Mouse (Mus musculus): ENCODE results near the gene Atp8b4. TPM values are rescaled to one million over a fixed set of nuclear protein-coding genes. Genes with fewer than 3 reads are reported as not detected.

Atp8b4 gene
- total RNA-seq, 2 experiments from 2014 or later = 0.09 TPM; not detected in 1

DNA sequence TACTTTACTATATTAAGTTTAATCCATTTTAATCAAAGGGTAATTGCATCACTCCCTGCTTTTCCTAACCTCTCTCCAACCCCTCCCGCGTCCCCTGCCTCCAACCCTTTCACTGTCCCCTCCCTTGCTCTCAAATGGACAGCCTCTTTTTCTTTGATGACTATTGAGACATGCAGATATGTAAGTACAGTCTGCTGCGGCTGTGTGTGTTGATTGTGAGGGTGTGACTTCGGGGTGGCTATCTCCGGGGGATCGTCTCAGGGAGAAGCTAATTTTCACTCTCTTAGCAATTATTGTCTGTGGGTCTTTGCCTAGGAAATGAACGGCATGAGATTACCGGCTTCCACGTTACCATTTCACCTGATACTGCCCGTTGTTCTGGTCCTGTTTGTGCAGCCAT, 21.0 kb upstream of the Atp8b4 start:
- no peak for DNase-seq (ENCODE audit: extremely low spot score in 1 of 2, low spot score in 2 of 2)
- TF ChIP-seq CTCF (IDR thresholded peaks at IDR 0.05) = no peak
- intact Hi-C loops (cut with DNase I) = loop anchor here (2.0 to 5.0 kb wide), 3 partner anchors 514 to 861 kb away; no protein-coding TSS in a partner anchor
- Histone ChIP-seq H3K4me3 (no peak overlapping the region), H3K27ac (no peak overlapping the region)

DNA sequence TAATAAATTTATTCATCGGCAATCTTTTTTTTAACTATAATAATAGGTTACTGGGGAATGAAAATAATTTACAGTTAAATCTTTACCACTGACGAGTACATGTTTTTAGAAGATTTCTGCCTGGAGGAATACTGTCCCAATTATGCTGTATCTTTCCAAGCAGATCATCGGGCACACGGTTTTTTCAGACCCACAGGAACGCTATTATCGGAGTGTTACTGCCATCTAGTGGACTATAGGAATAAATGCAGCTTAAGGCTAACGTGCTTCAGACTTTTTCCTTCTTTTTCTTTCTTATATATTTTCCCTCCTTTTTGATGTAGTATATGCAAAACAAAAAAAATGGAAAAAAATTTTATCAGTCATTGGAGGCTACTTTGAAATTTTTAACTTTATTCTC, 20.4 kb upstream of the Atp8b4 start:
- TF ChIP-seq CTCF (IDR thresholded peaks at IDR 0.05) = peak; percentile 84
- DNase-seq (ENCODE audit: extremely low spot score in 1 of 2, low spot score in 2 of 2) = no peak
- no peak overlapping the region for H3K4me3 ChIP-seq
- H3K27ac ChIP-seq = no peak overlapping the region
- intact Hi-C loops (cut with DNase I) = loop anchor here (2.0 to 5.0 kb wide), 3 partner anchors 514 to 860 kb away; no protein-coding TSS in a partner anchor

DNA sequence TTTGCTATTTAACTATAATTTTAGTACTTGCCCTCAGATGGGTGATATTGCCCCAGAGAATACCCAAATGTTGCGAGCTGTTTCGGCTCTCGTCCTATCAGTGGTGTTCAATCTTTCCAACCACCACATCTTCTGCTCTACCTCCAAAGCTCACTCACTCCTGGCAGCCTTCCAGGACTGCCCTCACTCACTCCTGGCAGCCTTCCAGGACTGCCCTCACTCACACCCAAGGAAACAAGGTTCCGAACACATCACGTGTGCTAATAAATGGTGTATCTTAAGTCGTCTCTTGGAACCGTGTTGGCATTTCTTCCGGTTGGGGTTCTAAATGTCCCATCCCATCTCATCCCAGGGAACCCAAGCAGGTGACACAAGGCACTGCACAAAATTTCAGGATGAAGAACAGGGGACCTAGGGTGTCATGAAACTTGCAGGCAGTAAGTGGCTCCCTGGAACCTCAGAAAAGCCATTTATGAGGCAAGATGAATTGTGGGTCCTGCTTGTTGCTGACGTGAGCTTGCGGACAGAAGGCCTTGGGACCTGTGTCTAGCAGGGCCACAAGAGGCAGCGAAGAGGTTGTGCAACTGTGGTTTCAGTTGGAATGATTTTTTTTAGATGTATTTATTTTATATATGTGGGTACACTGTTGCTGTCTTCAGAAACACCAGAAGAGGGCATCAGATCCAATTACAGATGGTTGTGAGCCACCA, 19.6 kb upstream of the Atp8b4 start:
- Histone ChIP-seq H3K4me3 (no peak overlapping the region), H3K27ac (no peak overlapping the region)
- no peak; the same call in 1 of the 2 replicates for TF ChIP-seq CTCF (IDR thresholded peaks at IDR 0.05)
- intact Hi-C loops (cut with DNase I) = loop anchor here (2.0 to 5.0 kb wide), 3 partner anchors 513 to 859 kb away; no protein-coding TSS in a partner anchor
- no peak for DNase-seq (ENCODE audit: extremely low spot score in 1 of 2, low spot score in 2 of 2)

DNA sequence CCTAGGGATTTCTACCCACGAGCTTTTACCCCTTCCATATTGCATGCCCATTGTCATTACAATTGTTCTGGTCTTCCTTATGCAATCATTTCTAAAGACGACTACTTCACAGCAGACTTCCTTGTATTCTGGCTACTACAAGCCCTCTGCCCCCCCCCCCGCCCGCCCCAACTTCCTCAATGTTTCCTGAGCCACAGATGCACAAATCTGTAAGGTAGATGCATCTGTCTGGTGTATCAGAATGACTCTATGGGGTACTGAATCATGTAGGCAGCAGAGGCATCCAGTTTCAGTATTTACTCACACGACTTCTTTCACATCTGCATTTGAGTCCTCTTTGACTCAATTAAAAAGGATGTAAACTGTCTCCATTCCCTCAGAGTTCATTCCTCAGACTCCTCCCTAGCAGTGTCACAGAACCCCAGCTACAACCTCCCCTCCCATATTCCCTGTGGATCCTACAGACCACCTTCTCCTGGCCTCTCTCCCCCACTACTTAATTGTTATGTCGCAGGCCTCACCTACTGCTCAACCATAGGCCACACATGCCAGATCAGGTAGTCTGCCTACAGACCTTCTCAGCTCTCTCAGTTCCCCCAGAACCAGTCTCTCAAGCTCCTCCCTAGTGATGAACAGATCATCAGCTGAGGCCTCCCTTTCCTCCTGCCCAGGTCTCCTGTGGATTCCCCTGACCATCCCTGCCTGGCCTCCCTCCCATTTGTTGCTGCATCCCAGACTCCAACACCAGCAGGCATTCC, 14.8 kb upstream of the Atp8b4 start:
- no peak overlapping the region for H3K27ac ChIP-seq
- no peak overlapping the region for H3K4me3 ChIP-seq
- no peak for DNase-seq (ENCODE audit: extremely low spot score in 1 of 2, low spot score in 2 of 2)
- intact Hi-C loops (cut with DNase I) = no loop called here
- no peak for TF ChIP-seq CTCF (IDR thresholded peaks at IDR 0.05)

DNA sequence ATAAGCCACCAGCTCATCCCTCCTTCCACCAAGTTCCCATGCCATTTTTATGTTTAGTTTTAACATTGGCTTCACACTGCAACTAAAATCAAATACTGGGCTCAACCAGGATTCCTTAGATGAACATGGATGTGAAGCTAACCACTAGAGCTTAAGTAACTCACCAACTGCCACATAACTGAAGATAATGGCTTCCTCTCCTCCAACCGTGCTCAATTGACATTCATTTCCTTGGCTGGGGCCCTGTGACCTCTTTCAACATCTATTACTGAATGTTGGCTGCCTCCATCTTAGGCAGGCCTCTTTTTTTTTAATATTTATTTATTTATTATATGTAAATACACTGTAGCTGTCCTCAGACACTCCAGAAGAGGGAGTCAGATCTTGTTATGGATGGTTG, 7.8 kb upstream of the Atp8b4 start:
- Histone ChIP-seq H3K4me3 (no peak overlapping the region), H3K27ac (no peak overlapping the region)
- intact Hi-C loops (cut with DNase I) = no loop called here
- no peak for TF ChIP-seq CTCF (IDR thresholded peaks at IDR 0.05)
- no peak for DNase-seq (ENCODE audit: extremely low spot score in 1 of 2, low spot score in 2 of 2)

DNA sequence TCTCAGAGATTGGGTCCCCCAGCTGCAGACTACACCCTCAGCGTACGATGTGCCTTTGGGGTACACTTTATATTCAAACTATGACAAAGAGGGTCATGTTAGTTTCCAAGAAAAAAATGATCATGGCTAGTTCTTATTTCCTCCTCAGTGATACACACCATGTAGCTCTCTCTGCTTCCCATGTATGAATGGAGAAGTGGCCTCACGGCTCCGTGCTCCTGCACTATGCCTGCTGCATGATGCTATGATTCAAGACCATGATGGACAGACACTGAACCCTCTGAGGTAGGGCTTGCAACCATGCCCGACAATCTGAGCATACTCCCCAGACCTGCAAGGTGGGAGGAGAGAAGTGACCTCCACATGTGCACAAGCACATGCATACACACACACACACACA, 7.0 kb upstream of the Atp8b4 start:
- Histone ChIP-seq H3K4me3 (no peak overlapping the region), H3K27ac (no peak overlapping the region)
- TF ChIP-seq CTCF (IDR thresholded peaks at IDR 0.05) = no peak
- intact Hi-C loops (cut with DNase I) = no loop called here
- DNase-seq (ENCODE audit: extremely low spot score in 1 of 2, low spot score in 2 of 2) = no peak

DNA sequence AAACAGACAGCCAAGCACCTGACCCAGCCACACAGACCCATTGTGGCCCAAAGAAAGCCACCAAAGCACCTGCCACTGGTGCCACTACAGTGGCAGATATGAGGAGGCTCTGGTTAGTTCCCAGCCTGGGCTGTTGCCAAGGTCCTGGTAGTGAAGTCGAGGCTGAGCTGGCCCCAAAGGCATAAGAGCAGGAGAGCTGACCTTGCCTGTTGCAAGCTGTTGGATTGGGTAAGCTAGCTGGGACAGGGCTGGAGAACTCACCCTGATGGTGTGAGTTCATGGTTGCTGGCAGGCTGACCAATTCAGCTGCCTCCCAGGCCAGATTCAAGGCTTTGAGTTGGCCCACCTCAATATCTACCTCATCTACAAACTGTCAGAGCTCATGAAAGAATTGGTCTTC, 4.7 kb upstream of the Atp8b4 start:
- H3K4me3 ChIP-seq = no peak overlapping the region
- intact Hi-C loops (cut with DNase I) = no loop called here
- no peak overlapping the region for H3K27ac ChIP-seq
- DNase-seq (ENCODE audit: extremely low spot score in 1 of 2, low spot score in 2 of 2) = no peak
- no peak for TF ChIP-seq CTCF (IDR thresholded peaks at IDR 0.05)

DNA sequence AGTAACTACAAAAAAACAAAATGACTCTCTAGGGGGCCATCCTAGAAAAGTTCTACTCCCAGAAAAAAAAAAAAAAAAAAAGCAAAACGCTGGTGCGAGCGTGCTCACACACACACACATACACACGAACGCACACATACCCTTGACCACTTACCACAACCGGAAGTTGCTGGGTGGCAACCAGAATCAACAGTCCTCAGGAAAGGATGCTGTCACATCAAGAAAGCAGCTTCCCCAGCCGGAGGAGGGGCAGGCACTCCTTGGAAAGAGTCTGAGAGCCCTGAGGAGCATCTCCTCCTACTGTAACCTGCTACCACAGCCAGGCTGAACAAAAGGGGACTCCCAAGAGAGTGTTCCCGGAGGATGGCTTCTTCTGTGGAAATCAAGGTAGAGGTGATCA, 744 bp downstream of the Atp8b4 start:
- intact Hi-C loops (cut with DNase I) = no loop called here
- DNase-seq (ENCODE audit: extremely low spot score in 1 of 2, low spot score in 2 of 2) = no peak
- TF ChIP-seq CTCF (IDR thresholded peaks at IDR 0.05) = no peak
- Histone ChIP-seq H3K4me3 (no peak overlapping the region), H3K27ac (no peak overlapping the region)

DNA sequence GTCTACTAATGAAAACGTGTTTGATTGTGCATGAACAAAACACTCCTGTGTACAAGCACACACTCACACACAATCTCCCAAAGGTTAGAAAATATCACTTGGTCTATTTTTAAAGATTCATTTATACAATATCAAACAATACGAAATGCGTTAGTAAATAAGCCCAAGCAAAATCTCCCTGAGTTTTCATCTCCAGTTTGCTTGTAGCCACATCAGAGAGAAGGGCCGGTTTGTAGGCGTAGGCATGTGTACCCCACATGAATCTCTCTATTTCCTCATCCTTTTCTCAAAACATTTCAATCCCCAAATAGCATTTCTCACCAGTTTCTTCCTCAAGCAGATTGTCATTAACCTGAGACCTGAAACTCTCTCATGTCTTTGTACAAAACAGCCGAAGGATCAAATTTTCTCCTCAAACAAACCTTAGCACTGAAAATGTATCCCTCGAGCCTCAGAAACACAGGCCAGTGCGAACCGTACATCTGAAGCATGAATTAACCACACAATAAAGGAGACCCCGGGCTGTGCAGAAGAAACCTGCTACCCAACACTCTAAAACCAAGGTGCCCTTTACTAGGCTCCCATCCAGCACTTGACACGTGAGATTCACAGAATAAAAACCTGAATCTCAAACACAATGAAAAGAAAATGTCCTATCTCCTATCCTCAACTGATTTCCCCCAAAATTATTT, 1.6 kb downstream of the Atp8b4 start:
- DNase-seq (ENCODE audit: extremely low spot score in 1 of 2, low spot score in 2 of 2) = no peak
- Histone ChIP-seq H3K4me3 (no peak overlapping the region), H3K27ac (no peak overlapping the region)
- intact Hi-C loops (cut with DNase I) = no loop called here
- TF ChIP-seq CTCF (IDR thresholded peaks at IDR 0.05) = no peak

DNA sequence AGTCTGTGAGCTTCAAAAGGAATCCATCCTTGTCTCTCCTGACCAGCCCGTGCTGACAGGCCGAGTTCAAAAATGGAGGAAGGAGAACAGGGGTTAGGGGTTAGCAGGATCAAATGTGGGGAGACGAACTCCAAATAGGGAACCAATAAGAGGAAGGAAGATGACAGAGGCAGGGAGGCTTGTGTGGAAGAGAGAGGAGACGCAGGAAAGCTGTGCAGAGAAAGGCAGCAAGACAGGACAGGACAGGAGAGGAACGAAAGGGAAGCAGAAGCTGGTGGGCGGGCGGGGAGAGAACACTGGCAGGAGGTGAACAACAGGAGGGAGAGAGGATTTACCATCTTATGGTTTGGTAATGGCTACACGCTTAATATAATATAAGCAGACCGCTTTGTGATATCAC, 3.6 kb downstream of the Atp8b4 start:
- no peak overlapping the region for H3K4me3 ChIP-seq
- TF ChIP-seq CTCF (IDR thresholded peaks at IDR 0.05) = no peak
- H3K27ac ChIP-seq = no peak overlapping the region
- no peak for DNase-seq (ENCODE audit: extremely low spot score in 1 of 2, low spot score in 2 of 2)
- intact Hi-C loops (cut with DNase I) = no loop called here

DNA sequence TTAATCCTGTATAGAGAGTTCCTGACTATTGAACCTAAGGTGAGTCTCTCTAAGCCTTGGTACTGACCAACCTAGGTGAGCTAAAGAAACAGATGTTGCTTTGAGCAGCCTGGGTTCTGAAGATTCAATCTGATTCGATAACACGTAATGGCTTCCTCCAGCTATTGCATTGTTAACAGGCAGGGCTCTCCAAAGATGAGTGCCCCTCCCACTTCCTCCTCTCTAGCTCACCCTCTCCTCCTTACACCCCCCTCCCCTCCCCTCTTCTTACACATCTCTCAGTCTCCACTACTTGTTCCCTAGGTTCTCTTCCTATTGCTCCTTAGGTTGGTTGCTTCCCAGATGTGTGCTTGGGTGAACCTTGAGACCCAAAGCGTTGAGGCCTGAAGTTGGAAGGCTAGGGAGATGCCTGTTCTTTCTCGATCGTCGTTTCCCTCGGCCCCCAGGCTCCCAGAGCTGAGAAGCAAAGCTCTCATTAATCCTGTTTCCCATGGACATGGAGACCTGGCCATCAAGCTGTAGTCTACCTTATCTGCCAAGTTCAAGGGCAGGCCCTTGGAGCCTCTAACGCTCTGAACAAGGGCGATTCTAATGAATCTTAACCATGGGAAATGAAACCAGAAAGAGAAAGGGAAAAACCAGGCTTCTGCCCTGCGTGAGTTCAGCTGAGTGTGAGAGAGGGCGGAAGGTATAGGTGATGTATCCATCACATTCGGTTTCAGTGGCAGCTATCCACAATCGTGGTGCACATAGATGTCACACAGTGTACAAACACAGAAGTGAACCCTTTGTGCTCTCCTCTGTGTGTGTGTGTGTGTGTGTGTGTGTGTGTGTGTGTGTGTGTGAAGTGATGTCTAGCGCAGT, 4.4 kb downstream of the Atp8b4 start:
- no peak for DNase-seq (ENCODE audit: extremely low spot score in 1 of 2, low spot score in 2 of 2)
- TF ChIP-seq CTCF (IDR thresholded peaks at IDR 0.05) = no peak
- Histone ChIP-seq H3K4me3 (no peak overlapping the region), H3K27ac (no peak overlapping the region)
- intact Hi-C loops (cut with DNase I) = no loop called here

All from left cerebral cortex, adult 2 months (tissue).